Mouse (Mus musculus) frontal cortex, postnatal 10 days (tissue): Measurements from ENCODE around the gene Dyrk1a.

Experiments
- DNase-seq, 2 experiments: peaks; one replicate each; pipeline ENCODE4 v3.0.0; 2022; ENCODE audit warnings: low spot score in 2 of 2, mixed read lengths in 1 of 2

The Dyrk1a gene

GRCm38 (mm10) chr16:94590214-94590613, 20.4 kb downstream of the Dyrk1a start:
- no peak for DNase-seq

- no peak for DNase-seq
Observed at GRCm38 (mm10) chr16:94590977-94591376, 21.2 kb downstream of the Dyrk1a start.

- DNase-seq: no peak
Observed at GRCm38 (mm10) chr16:94591536-94591935, 21.7 kb downstream of the Dyrk1a start.

GRCm38 (mm10) chr16:94596633-94597032, 26.8 kb downstream of the Dyrk1a start:
- DNase-seq: no peak

GRCm38 (mm10) chr16:94597640-94598039, 27.8 kb downstream of the Dyrk1a start:
- DNase-seq: no peak

- DNase-seq: no peak
Observed at GRCm38 (mm10) chr16:94599977-94600724, 30.3 kb downstream of the Dyrk1a start.

GRCm38 (mm10) chr16:94601089-94601488, 31.3 kb downstream of the Dyrk1a start:
- no peak for DNase-seq

- DNase-seq: peak; percentile 40 to 43
Observed at GRCm38 (mm10) chr16:94601540-94601953, 31.7 kb downstream of the Dyrk1a start.

GRCm38 (mm10) chr16:94602188-94602587, 32.4 kb downstream of the Dyrk1a start:
- no peak for DNase-seq

GRCm38 (mm10) chr16:94602730-94603129, 32.9 kb downstream of the Dyrk1a start:
- no peak for DNase-seq

GRCm38 (mm10) chr16:94606169-94606568, 36.4 kb downstream of the Dyrk1a start:
- DNase-seq: no peak

- DNase-seq: no peak
Observed at GRCm38 (mm10) chr16:94607468-94607867, 37.7 kb downstream of the Dyrk1a start.

GRCm38 (mm10) chr16:94608706-94609594, 39.1 kb downstream of the Dyrk1a start:
- DNase-seq: no peak

GRCm38 (mm10) chr16:94612573-94612972, 42.8 kb downstream of the Dyrk1a start:
- no peak for DNase-seq

GRCm38 (mm10) chr16:94617255-94617654, 47.4 kb downstream of the Dyrk1a start:
- DNase-seq: no peak

GRCm38 (mm10) chr16:94618543-94618942, 48.7 kb downstream of the Dyrk1a start:
- DNase-seq: peak in 1 of 2 experiments; percentile 45

GRCm38 (mm10) chr16:94619301-94619700, 49.5 kb downstream of the Dyrk1a start:
- DNase-seq: no peak

- DNase-seq: no peak
Observed at GRCm38 (mm10) chr16:94624871-94625270, 55.1 kb downstream of the Dyrk1a start.

GRCm38 (mm10) chr16:94625639-94626038, 55.8 kb downstream of the Dyrk1a start:
- DNase-seq: no peak

- no peak for DNase-seq
Observed at GRCm38 (mm10) chr16:94627736-94628135, 57.9 kb downstream of the Dyrk1a start.

- DNase-seq: no peak
Observed at GRCm38 (mm10) chr16:94628976-94629729, 59.3 kb downstream of the Dyrk1a start.

GRCm38 (mm10) chr16:94631984-94632383, 62.2 kb downstream of the Dyrk1a start:
- DNase-seq: no peak
